Comparison of ENCODE assay signal across 11 mouse cellular contexts in the genomic region with DNA sequence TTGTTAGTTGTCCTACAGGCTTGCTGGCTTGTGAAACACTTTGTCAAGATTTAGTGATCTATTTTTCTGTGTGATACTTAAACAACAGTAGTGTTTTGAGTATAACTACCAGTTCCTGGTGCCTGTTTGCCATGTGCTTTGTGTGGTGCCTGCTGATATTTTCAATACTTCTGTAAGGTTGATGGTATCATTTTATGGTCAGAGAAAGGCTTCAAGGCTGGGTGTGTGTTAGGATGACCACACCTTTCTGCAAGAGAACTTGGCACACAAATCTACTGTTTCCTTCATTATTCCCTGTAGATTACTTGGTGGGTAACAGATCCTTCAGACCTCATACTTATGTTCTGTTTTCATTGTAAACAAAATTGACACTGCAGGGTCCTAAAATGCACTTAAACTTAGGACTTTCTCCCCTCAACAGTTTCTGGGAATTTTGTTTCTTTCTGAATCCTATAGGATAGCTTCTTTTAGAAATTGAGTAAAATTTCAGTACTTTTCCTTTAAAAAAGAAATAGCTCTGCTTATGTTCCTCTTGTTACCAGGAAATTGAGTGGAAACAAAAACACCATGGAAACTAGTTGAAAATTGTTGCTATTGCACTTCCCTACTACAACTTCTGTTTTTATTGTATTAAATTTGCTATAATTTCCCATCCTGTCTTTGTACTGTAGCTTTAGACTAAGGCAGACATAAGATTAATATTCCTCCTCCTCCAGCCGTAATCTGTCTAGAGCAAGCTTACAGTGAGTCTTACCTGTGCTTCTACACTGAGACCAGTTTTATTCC.
A peak's percentile ranks its signal among the peaks of the same experiment; 100 is the strongest.
DNase-seq lines count a peak whose midpoint lies in the region; ATAC-seq and TF ChIP-seq lines count a peak whose summit lies in the region.
"Had no signal": no experiment of that assay in that cellular context is flagged by ENCODE, and none has a peak within 500 bp of the region (broad histone marks: within the 10 kb centered on the region; RNA-seq: fewer than 3 reads in every experiment).

No protein-coding gene starts in this region.

- ATAC-seq in heart, embryonic 12.5 days (ENCODE audit: insufficient number of reproducible peaks, low FRiP score): no peak
- ATAC-seq in lung, embryonic 16.5 days (ENCODE audit: low read depth): no peak
- 0 out of 2 replicates have a peak, but pooled peaks have one; percentile 29 for ATAC-seq in intestine, postnatal 0 days
- no peak for ATAC-seq in stomach, embryonic 15.5 days (ENCODE audit: insufficient read depth, low FRiP score, low read depth)

- 79% methylated on average over 1 of the region's 1 CpGs for WGBS in heart, embryonic 12.5 days
- 86% methylated on average over 1 of the region's 1 CpGs for WGBS in lung, embryonic 16.5 days
- WGBS in intestine, postnatal 0 days: 98% methylated on average over 1 of the region's 1 CpGs
- 84% methylated on average over 1 of the region's 1 CpGs for WGBS in stomach, embryonic 15.5 days

- no peak overlapping the region for H3K4me3 ChIP-seq in heart, embryonic 12.5 days
- no peak overlapping the region for H3K4me3 ChIP-seq in lung, embryonic 16.5 days (ENCODE audit: low read length)
- H3K4me3 ChIP-seq in intestine, postnatal 0 days (ENCODE audit: low read depth, low read length): no peak overlapping the region
- no peak overlapping the region for H3K4me3 ChIP-seq in stomach, embryonic 15.5 days (replicated peaks)
- H3K4me3 ChIP-seq: forebrain, embryonic 10.5 days had no signal

- H3K36me3 ChIP-seq in heart, embryonic 12.5 days: peaks cover 16% of the 10 kb centered on the region
- H3K36me3 ChIP-seq in lung, embryonic 16.5 days (ENCODE audit: control insufficient read depth, insufficient read depth, low read length): peaks cover 3% of the 10 kb centered on the region; the same call in 1 of the 2 replicates
- H3K36me3 ChIP-seq in intestine, postnatal 0 days (ENCODE audit: control insufficient read depth, insufficient read depth): peaks cover 13% of the 10 kb centered on the region
- H3K36me3 ChIP-seq in stomach, embryonic 15.5 days: no peaks in the 10 kb centered on the region

- H3K4me2 ChIP-seq in heart, embryonic 12.5 days: no peak overlapping the region
- H3K4me2 ChIP-seq in lung, embryonic 16.5 days (ENCODE audit: low read depth, low read length): no peak overlapping the region
- H3K4me2 ChIP-seq in intestine, postnatal 0 days (replicated peaks; ENCODE audit: low read depth): no peak overlapping the region; the same call in 1 of the 2 replicates
- H3K4me2 ChIP-seq in stomach, embryonic 15.5 days: no peak overlapping the region

- H3K9ac ChIP-seq in heart, embryonic 12.5 days: no peak overlapping the region
- H3K9ac ChIP-seq in lung, embryonic 16.5 days (ENCODE audit: low read length): no peak overlapping the region
- no peak overlapping the region for H3K9ac ChIP-seq in intestine, postnatal 0 days (ENCODE audit: low read depth, low read length)
- no peak overlapping the region for H3K9ac ChIP-seq in stomach, embryonic 15.5 days

- H3K27ac ChIP-seq in heart, embryonic 12.5 days (ENCODE audit: poor library complexity, severe bottlenecking): peak overlapping the region; percentile 52
- H3K27ac ChIP-seq in lung, embryonic 16.5 days (ENCODE audit: low read length): peak overlapping the region; percentile 81
- H3K27ac ChIP-seq in intestine, postnatal 0 days (ENCODE audit: low read depth, low read length): 0 out of 2 replicates have a peak overlapping the region, but pooled peaks have one; percentile 42
- H3K27ac ChIP-seq in stomach, embryonic 15.5 days: peak overlapping the region; percentile 79
- H3K27ac ChIP-seq: forebrain, embryonic 10.5 days had no signal

- TF ChIP-seq CTCF in intestine, postnatal 0 days (IDR thresholded peaks at IDR 0.05; ENCODE audit: low read depth): no peak

- H3K27me3 ChIP-seq in heart, embryonic 12.5 days (replicated peaks): no peaks in the 10 kb centered on the region
- no peaks in the 10 kb centered on the region for H3K27me3 ChIP-seq in lung, embryonic 16.5 days (ENCODE audit: control insufficient read depth, insufficient read depth, low read depth, low read length)
- no peaks in the 10 kb centered on the region for H3K27me3 ChIP-seq in intestine, postnatal 0 days (replicated peaks; ENCODE audit: control insufficient read depth, insufficient read depth, low read length)
- H3K27me3 ChIP-seq in stomach, embryonic 15.5 days (replicated peaks): no peaks in the 10 kb centered on the region

- no peak for DNase-seq in heart, postnatal 4 days
- no peak for DNase-seq in lung, postnatal 4 days
- no peak for DNase-seq in thymus, postnatal 10 days (ENCODE audit: low spot score in 2 of 2)
- DNase-seq in right cerebral cortex, postnatal 14 days: no peak
- DNase-seq: cerebellum, adult 9-10 months; thymus, postnatal 14 days had no signal

- no peaks in the 10 kb centered on the region for H3K9me3 ChIP-seq in heart, embryonic 12.5 days (replicated peaks)
- no peaks in the 10 kb centered on the region for H3K9me3 ChIP-seq in lung, embryonic 16.5 days (ENCODE audit: control insufficient read depth, low read length)
- no peaks in the 10 kb centered on the region for H3K9me3 ChIP-seq in intestine, postnatal 0 days (ENCODE audit: control insufficient read depth)
- no peaks in the 10 kb centered on the region for H3K9me3 ChIP-seq in stomach, embryonic 15.5 days
- H3K9me3 ChIP-seq: forebrain, embryonic 10.5 days had no signal

- H3K4me1 ChIP-seq in heart, embryonic 12.5 days (replicated peaks): peaks cover 42% of the 10 kb centered on the region
- peaks cover 19% of the 10 kb centered on the region for H3K4me1 ChIP-seq in lung, embryonic 16.5 days (replicated peaks; ENCODE audit: control insufficient read depth, insufficient read depth, low read length)
- 0 out of 2 replicates have a peak, but pooled peaks cover 9% of the 10 kb centered on the region for H3K4me1 ChIP-seq in intestine, postnatal 0 days (replicated peaks; ENCODE audit: control insufficient read depth, insufficient read depth, low read length)
- peaks cover 11% of the 10 kb centered on the region for H3K4me1 ChIP-seq in stomach, embryonic 15.5 days
